Mouse (Mus musculus) ovary, adult 10 weeks (tissue): ENCODE measurements around the gene Mpzl3. TPM values are rescaled to one million over a fixed set of nuclear protein-coding genes. Genes with fewer than 3 reads are reported as not detected.

Source experiments
- polyA plus RNA-seq: library from polyadenylated mRNA; stranded (reverse); fragments of 350-450 nt; fragmentation: Illumina TruSeq; extraction: RNeasy Lipid Tissue Mini Kit (QIAGEN cat#74804); gene quantifications from one replicate; pipeline ENCODE4 v1.2.3, GENCODE M21; 2014

Gene Mpzl3
- 3.0 TPM for polyA plus RNA-seq

GRCm38 (mm10) chr9:45055082-45055713 lies at the start of gene Mpzl3:
TSS of gene Mpzl3 (plus strand) at chr9:45055186.

GRCm38 (mm10) chr9:45009180-45010078 lies 45.6 kb upstream of the Mpzl3 start, which contains the start of gene Cd3e:
TSS of gene Cd3e (minus strand) at chr9:45009627.

GRCm38 (mm10) chr9:45039499-45039898 lies 15.5 kb upstream of the Mpzl3 start, which contains the start of gene Mpzl2:
TSS of gene Mpzl2 (plus strand) at chr9:45039799.

GRCm38 (mm10) chr9:45079011-45079410 lies 24.0 kb downstream of the Mpzl3 start, which contains the start of gene Jaml:
TSS of gene Jaml (plus strand) at chr9:45079183.

GRCm38 (mm10) chr9:45117741-45118431 lies 62.9 kb downstream of the Mpzl3 start, which contains the start of gene Scn2b:
TSS of gene Scn2b (plus strand) at chr9:45117782.

Other genes with a start within 250 kb of the Mpzl3 start
- 41.2 TPM for gene Kmt2a, start 173.9 kb upstream of the Mpzl3 start, polyA plus RNA-seq
- gene Atp5l, start 134.4 kb upstream of the Mpzl3 start, polyA plus RNA-seq = 284 TPM
- gene Ube4a, start 89.6 kb upstream of the Mpzl3 start, polyA plus RNA-seq = 81.2 TPM
- 1.3 TPM for gene Cd3g, start 74.8 kb upstream of the Mpzl3 start, polyA plus RNA-seq
- gene Cd3d, start 73.4 kb upstream of the Mpzl3 start, polyA plus RNA-seq = 0.29 TPM
- 0.80 TPM for gene Cd3e, start 45.6 kb upstream of the Mpzl3 start, polyA plus RNA-seq
- 6.6 TPM for gene Mpzl2, start 15.4 kb upstream of the Mpzl3 start, polyA plus RNA-seq
- gene Jaml, start 24.0 kb downstream of the Mpzl3 start, polyA plus RNA-seq = 4.1 TPM
- gene Scn2b, start 62.6 kb downstream of the Mpzl3 start, polyA plus RNA-seq = 1.1 TPM
- 0.40 TPM for gene Scn4b, start 83.2 kb downstream of the Mpzl3 start, polyA plus RNA-seq
- gene BC049352, start 126.8 kb downstream of the Mpzl3 start, polyA plus RNA-seq = not detected
- not detected for gene Tmprss4, start 148.9 kb downstream of the Mpzl3 start, polyA plus RNA-seq
- 0.51 TPM for gene Il10ra, start 214.0 kb downstream of the Mpzl3 start, polyA plus RNA-seq